Comparison of ENCODE assay signal across 9 mouse cellular contexts in the genomic region with DNA sequence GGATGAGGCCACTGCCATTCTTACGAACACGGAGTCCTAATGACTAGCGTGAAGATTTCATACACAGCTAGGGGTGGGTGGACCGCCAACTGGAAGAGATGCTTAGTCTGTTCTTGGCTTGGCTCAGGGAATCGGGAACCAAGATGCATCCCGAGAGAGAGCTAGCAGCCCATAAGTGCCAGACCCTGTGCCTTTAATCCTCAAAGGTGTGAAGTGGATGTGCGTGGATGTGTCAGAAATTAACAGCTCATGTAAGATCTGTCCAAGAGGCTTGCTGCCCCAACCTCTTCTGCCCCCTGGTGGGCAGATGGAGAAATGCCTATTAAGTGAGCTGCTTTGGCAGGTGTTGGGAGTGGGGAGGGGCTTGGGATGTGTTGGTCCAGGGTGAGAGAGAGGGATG. TPM values are rescaled to one million over a fixed set of nuclear protein-coding genes. Genes with fewer than 3 reads are reported as not detected.
DNase-seq lines count a peak whose midpoint lies in the region; ATAC-seq and TF ChIP-seq lines count a peak whose summit lies in the region.
"Had no signal": no experiment of that assay in that cellular context is flagged by ENCODE, and none has a peak within 500 bp of the region (broad histone marks: within the 10 kb centered on the region; RNA-seq: fewer than 3 reads in every experiment).

No protein-coding gene starts in this region.

- H3K9me3 ChIP-seq in midbrain, embryonic 11.5 days (ENCODE audit: control insufficient read depth, low read length) = no peaks in the 10 kb centered on the region
- no peaks in the 10 kb centered on the region for H3K9me3 ChIP-seq in midbrain, embryonic 16.5 days (replicated peaks; ENCODE audit: control insufficient read depth, low read length, poor library complexity, severe bottlenecking)

- intact Hi-C loops in gastrocnemius, postnatal 14 days (cut with DNase I; ENCODE audit: low total_unique reads) = no loop called here
- intact Hi-C loops in left cerebral cortex, postnatal 14 days (cut with DNase I) = loop anchor here (2.0 kb wide), 1 partner anchor 38 kb away; no protein-coding TSS in a partner anchor

- no peak for ATAC-seq in midbrain, embryonic 11.5 days (ENCODE audit: low FRiP score)
- ATAC-seq in midbrain, embryonic 16.5 days = no peak

- WGBS in midbrain, embryonic 11.5 days = 65% methylated on average over 7 of the region's 7 CpGs
- WGBS in midbrain, embryonic 16.5 days = 55% methylated on average over 7 of the region's 7 CpGs
- 52% methylated on average over 7 of the region's 7 CpGs for WGBS in olfactory bulb, adult 2 months

- peak; percentile 70; the same call in 1 of the 2 replicates for TF ChIP-seq CTCF in olfactory bulb, adult 2 months (IDR thresholded peaks at IDR 0.05; ENCODE audit: insufficient read depth, low read depth, low read length)

- H3K27ac ChIP-seq in midbrain, embryonic 11.5 days (ENCODE audit: low read depth, low read length) = no peak overlapping the region
- no peak overlapping the region for H3K27ac ChIP-seq in midbrain, embryonic 16.5 days (ENCODE audit: low read length)
- H3K27ac ChIP-seq in olfactory bulb, adult 2 months (ENCODE audit: insufficient read depth, low read depth, low read length) = no peak overlapping the region

- no peak overlapping the region for H3K4me3 ChIP-seq in midbrain, embryonic 11.5 days (ENCODE audit: low read depth, low read length)
- no peak overlapping the region for H3K4me3 ChIP-seq in midbrain, embryonic 16.5 days (ENCODE audit: low read depth, low read length)
- H3K4me3 ChIP-seq in olfactory bulb, adult 2 months (ENCODE audit: insufficient read depth, low read depth, low read length) = no peak overlapping the region

- no peak overlapping the region for H3K9ac ChIP-seq in midbrain, embryonic 11.5 days (ENCODE audit: low read length)
- H3K9ac ChIP-seq in midbrain, embryonic 16.5 days (ENCODE audit: low read depth, low read length) = no peak overlapping the region

- DNase-seq in midbrain, embryonic 11.5 days (ENCODE audit: low spot score, missing footprints) = peak; percentile 91
- DNase-seq in NIH3T3 (ENCODE audit: low read depth) = peak; percentile 68
- peak; percentile 48 for DNase-seq in c-Kit-positive CD71-positive TER-119-positive erythroid progenitor cells, embryonic 14.5 days (ENCODE audit: low spot score)
- peak; percentile 63 for DNase-seq in gastrocnemius, postnatal 14 days
- peak; percentile 63 to 78 for DNase-seq in left cerebral cortex, postnatal 14 days (ENCODE audit: low spot score in 2 of 2)
- DNase-seq in urinary bladder, postnatal 10 days (ENCODE audit: low spot score) = no peak

- H3K4me1 ChIP-seq in midbrain, embryonic 11.5 days (ENCODE audit: control insufficient read depth, insufficient read depth, low read length) = no peaks in the 10 kb centered on the region
- no peaks in the 10 kb centered on the region for H3K4me1 ChIP-seq in midbrain, embryonic 16.5 days (ENCODE audit: control insufficient read depth, insufficient read depth, low read length)
- peaks cover 8% of the 10 kb centered on the region; the same call in 1 of the 2 replicates for H3K4me1 ChIP-seq in olfactory bulb, adult 2 months (ENCODE audit: control insufficient read depth, insufficient read depth, low read length)

- H3K27me3 ChIP-seq in midbrain, embryonic 11.5 days (ENCODE audit: control insufficient read depth, insufficient read depth, low read length) = no peaks in the 10 kb centered on the region; the same call in 1 of the 2 replicates
- H3K27me3 ChIP-seq in midbrain, embryonic 16.5 days (ENCODE audit: control insufficient read depth, insufficient read depth, low read depth, low read length) = no peaks in the 10 kb centered on the region

- no peaks in the 10 kb centered on the region for H3K36me3 ChIP-seq in midbrain, embryonic 11.5 days (ENCODE audit: control insufficient read depth, insufficient read depth, low read length)
- H3K36me3 ChIP-seq in midbrain, embryonic 16.5 days (ENCODE audit: control insufficient read depth, insufficient read depth, low read length) = no peaks in the 10 kb centered on the region; the same call in 1 of the 2 replicates

- no peak for TF ChIP-seq POLR2A in olfactory bulb, adult 2 months (IDR thresholded peaks at IDR 0.05; ENCODE audit: insufficient read depth, low read depth, low read length)

- no peak overlapping the region for H3K4me2 ChIP-seq in midbrain, embryonic 11.5 days
- H3K4me2 ChIP-seq in midbrain, embryonic 16.5 days (ENCODE audit: low read length) = no peak overlapping the region

RNA-seq across cellular contexts. Expression of a gene that starts 20.8 kb away (rescaled TPM):
- 3.9 and 4.4 TPM in 2 replicates for polyA plus RNA-seq in midbrain, embryonic 11.5 days (2014; fragmentation: Nextera tagmentation; extraction: Ambion mirVana)
- polyA plus RNA-seq in midbrain, embryonic 16.5 days (2015; fragmentation: Nextera tagmentation; extraction: Ambion mirVana) = 9.1 and 13.0 TPM in 2 replicates
- total RNA-seq in gastrocnemius, postnatal 14 days (2021) = under 1 TPM; 0.53 to 0.86 TPM
- total RNA-seq in left cerebral cortex, postnatal 14 days (2021) = 10 to 100 TPM; 81.4 to 96.2 TPM
- polyA plus RNA-seq in olfactory bulb, adult 2 months (2012; ENCODE audit: insufficient read depth, insufficient read length, low replicate concordance, missing spikeins) = not detected in 2 replicates

RNA-seq across cellular contexts. Expression of a gene that starts 40.2 kb away (rescaled TPM):
- 0.32 TPM in 1 of 2 replicates, not detected in the other for polyA plus RNA-seq in midbrain, embryonic 11.5 days (2014; fragmentation: Nextera tagmentation; extraction: Ambion mirVana)
- 0.05 and 0.19 TPM in 2 replicates for polyA plus RNA-seq in midbrain, embryonic 16.5 days (2015; fragmentation: Nextera tagmentation; extraction: Ambion mirVana)
- not detected for total RNA-seq in gastrocnemius, postnatal 14 days (2021)
- total RNA-seq in left cerebral cortex, postnatal 14 days (2021) = under 1 TPM; 0.08 to 0.18 TPM
- not detected in 2 replicates for polyA plus RNA-seq in olfactory bulb, adult 2 months (2012; ENCODE audit: insufficient read depth, insufficient read length, low replicate concordance, missing spikeins)
- polyA plus RNA-seq: heart, embryonic 14.5 days had no signal

RNA-seq across cellular contexts. Expression of a gene that starts 56.7 kb away (rescaled TPM):
- polyA plus RNA-seq in midbrain, embryonic 11.5 days (2014; fragmentation: Nextera tagmentation; extraction: Ambion mirVana) = 26.6 and 28.9 TPM in 2 replicates
- polyA plus RNA-seq in midbrain, embryonic 16.5 days (2015; fragmentation: Nextera tagmentation; extraction: Ambion mirVana) = 32.2 and 37.3 TPM in 2 replicates
- 10 to 100 TPM; 14.5 to 17.5 TPM for total RNA-seq in gastrocnemius, postnatal 14 days (2021)
- total RNA-seq in left cerebral cortex, postnatal 14 days (2021) = 10 to 100 TPM; 16.7 to 17.6 TPM
- not detected in 2 replicates for polyA plus RNA-seq in olfactory bulb, adult 2 months (2012; ENCODE audit: insufficient read depth, insufficient read length, low replicate concordance, missing spikeins)

Comparison
In these comparisons a context has a peak if more than half of its experiments do, and no peak if none do; other contexts are left out.
1. RNA of a gene that starts 56.7 kb away (polyA plus RNA-seq): 32.2 to 37.3 TPM in midbrain, embryonic 16.5 days and 26.6 to 28.9 TPM in midbrain, embryonic 11.5 days; not detected in olfactory bulb, adult 2 months; every median in the first group is over 10 times any median in the second.